Mouse (Mus musculus) lung, adult 10 weeks (tissue): ENCODE measurements around the gene Prdx2. TPM values are rescaled to one million over a fixed set of nuclear protein-coding genes. Genes with fewer than 3 reads are reported as not detected.

Experiments used
- polyA plus RNA-seq: library from polyadenylated mRNA; stranded (reverse); fragments of 350-450 nt; fragmentation: Illumina TruSeq; extraction: RNeasy Lipid Tissue Mini Kit (QIAGEN cat#74804); gene quantifications from one replicate; pipeline ENCODE4 v1.2.3, GENCODE M21; 2014; ENCODE audit warnings: low read depth, low replicate concordance; ENCODE audit not compliant: insufficient read depth

The Prdx2 gene
- 256 TPM for polyA plus RNA-seq

GRCm38 (mm10) chr8:84969241-84970134 lies at the start of gene Prdx2, which contains the start of the genes Gm49661 and Rnaseh2a:
Gene Prdx2 (plus strand): TSS chr8:84969587.
Gene Gm49661 (minus strand): TSS chr8:84969433.
Gene Rnaseh2a (minus strand): TSS chr8:84969767.

GRCm38 (mm10) chr8:84936962-84937546 lies 32.3 kb upstream of the Prdx2 start, which contains the start of gene Mast1:
Gene Mast1 (minus strand): TSS chr8:84937359.

DNA sequence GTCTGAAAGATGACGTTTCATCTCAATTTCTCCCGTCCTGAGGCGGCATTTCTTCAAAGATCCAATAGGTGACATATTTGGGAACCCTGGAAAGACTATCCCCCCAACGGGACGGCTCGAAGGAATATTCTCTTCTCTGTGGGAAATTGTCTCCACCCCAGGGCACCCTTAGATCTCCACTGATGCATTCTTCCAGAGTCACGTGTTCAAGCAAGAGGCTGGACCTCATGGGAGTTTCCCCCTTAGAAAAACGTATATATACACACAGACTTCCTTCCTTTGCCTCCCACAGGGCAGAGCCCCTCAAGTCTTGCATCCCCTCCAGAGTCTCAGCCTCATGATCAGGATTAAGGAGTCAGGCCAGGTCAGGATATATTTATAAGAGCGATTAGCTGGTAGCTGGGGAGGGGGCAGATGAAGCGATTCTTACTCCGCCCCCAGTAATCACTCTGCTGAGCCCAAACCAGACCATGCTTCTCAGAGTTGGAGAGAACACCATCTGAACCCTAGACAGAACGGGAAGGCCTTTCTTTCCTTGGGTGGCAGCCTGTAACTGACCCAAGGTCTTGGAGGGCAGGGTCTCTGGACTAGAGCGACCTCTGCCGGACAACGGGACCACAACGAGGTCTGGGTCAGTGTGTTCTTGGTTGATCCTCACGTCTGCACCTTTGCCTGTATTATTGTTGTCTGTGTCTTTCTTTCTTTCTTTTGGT lies 22.7 kb upstream of the Prdx2 start, which contains the start of gene Rtbdn:
TSS of gene Rtbdn (plus strand) at position 464 of the 713 bp plus-strand sequence.

GRCm38 (mm10) chr8:84978248-84978940 lies 9.0 kb downstream of the Prdx2 start, which contains the start of gene Junb:
Gene Junb (minus strand): TSS chr8:84978718.

GRCm38 (mm10) chr8:84990349-84990748 lies 21.0 kb downstream of the Prdx2 start, which contains the start of gene Hook2:
Gene Hook2 (plus strand): TSS chr8:84990603.

DNA sequence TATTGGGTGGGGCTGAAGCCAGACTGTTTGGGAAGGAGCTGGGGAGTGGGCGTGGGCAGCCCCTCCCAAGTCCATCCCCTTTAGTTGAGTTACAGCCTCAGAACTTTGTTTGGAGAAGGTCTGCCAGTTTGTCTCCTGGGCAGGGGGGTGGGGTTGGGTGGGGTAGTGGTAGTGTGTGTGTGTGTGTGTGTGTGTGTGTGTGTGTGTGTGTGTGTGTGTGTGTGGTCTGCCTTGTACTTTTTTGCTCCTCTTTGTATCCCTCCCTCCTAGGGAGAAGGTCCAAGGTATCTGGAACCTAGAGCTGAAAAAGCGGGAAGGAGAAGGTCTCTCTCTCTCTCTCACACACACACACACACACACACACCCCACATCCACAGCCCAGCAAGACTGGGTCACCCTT lies 45.0 kb downstream of the Prdx2 start, which contains the start of gene Best2:
TSS of gene Best2 (minus strand) at position 101 of the 400 bp plus-strand sequence.

Other genes starting within 250 kb of the Prdx2 start
- 2.9 TPM for gene G430095P16Rik, start 246.6 kb upstream of the Prdx2 start, polyA plus RNA-seq
- 17.5 TPM for gene Nfix, start 169.2 kb upstream of the Prdx2 start, polyA plus RNA-seq
- 6.1 TPM for gene Dand5, start 146.8 kb upstream of the Prdx2 start, polyA plus RNA-seq
- gene Gadd45gip1, start 138.1 kb upstream of the Prdx2 start, polyA plus RNA-seq: 12.6 TPM
- gene Rad23a, start 128.9 kb upstream of the Prdx2 start, polyA plus RNA-seq: 43.6 TPM
- 348 TPM for gene Calr, start 122.7 kb upstream of the Prdx2 start, polyA plus RNA-seq
- 20.7 TPM for gene Farsa, start 112.6 kb upstream of the Prdx2 start, polyA plus RNA-seq
- 6.5 TPM for gene Syce2, start 97.5 kb upstream of the Prdx2 start, polyA plus RNA-seq
- 19.6 TPM for gene Gcdh, start 75.7 kb upstream of the Prdx2 start, polyA plus RNA-seq
- gene Klf1, start 67.7 kb upstream of the Prdx2 start, polyA plus RNA-seq: 0.20 TPM
- 28.2 TPM for gene Dnase2a, start 61.0 kb upstream of the Prdx2 start, polyA plus RNA-seq
- gene Mast1, start 32.2 kb upstream of the Prdx2 start, polyA plus RNA-seq: 0.09 TPM
- not detected for gene Rtbdn, start 22.6 kb upstream of the Prdx2 start, polyA plus RNA-seq
- not detected for gene Gm49661, start 154 bp upstream of the Prdx2 start, polyA plus RNA-seq
- 36.8 TPM for gene Rnaseh2a, start 180 bp downstream of the Prdx2 start, polyA plus RNA-seq
- 59.1 TPM for gene Junb, start 9.1 kb downstream of the Prdx2 start, polyA plus RNA-seq
- 6.5 TPM for gene Hook2, start 21.0 kb downstream of the Prdx2 start, polyA plus RNA-seq
- not detected for gene Best2, start 44.9 kb downstream of the Prdx2 start, polyA plus RNA-seq
- 56.6 TPM for gene Asna1, start 55.7 kb downstream of the Prdx2 start, polyA plus RNA-seq
- 138 TPM for gene Trir, start 57.2 kb downstream of the Prdx2 start, polyA plus RNA-seq
- gene Tnpo2, start 67.3 kb downstream of the Prdx2 start, polyA plus RNA-seq: 14.4 TPM
- gene Fbxw9, start 90.5 kb downstream of the Prdx2 start, polyA plus RNA-seq: 13.7 TPM
- not detected for gene Gm5741, start 98.4 kb downstream of the Prdx2 start, polyA plus RNA-seq
- 31.0 TPM for gene Dhps, start 102.2 kb downstream of the Prdx2 start, polyA plus RNA-seq
- 89.8 TPM for gene Wdr83os, start 111.2 kb downstream of the Prdx2 start, polyA plus RNA-seq
- gene Wdr83, start 111.7 kb downstream of the Prdx2 start, polyA plus RNA-seq: 19.6 TPM
- 26.8 TPM for gene Man2b1, start 113.7 kb downstream of the Prdx2 start, polyA plus RNA-seq
- gene Zfp791, start 153.5 kb downstream of the Prdx2 start, polyA plus RNA-seq: 1.0 TPM
- not detected for gene Cks1brt, start 182.3 kb downstream of the Prdx2 start, polyA plus RNA-seq